Mouse (Mus musculus) forebrain, embryonic 12.5 days (tissue): ENCODE measurements around the gene Gdf7. TPM values are rescaled to one million over a fixed set of nuclear protein-coding genes. Genes with fewer than 3 reads are reported as not detected.
A peak's percentile ranks its signal among the peaks of the same experiment; 100 is the strongest.

Experiments used
- ATAC-seq: fragments of 200-750 bp; cut with Nextera tagmentation; 2 replicates; pipeline ENCODE4 v1.8.0; 2017; ENCODE audit warnings: moderate TSS enrichment; ENCODE audit not compliant: low FRiP score
- H3K27ac ChIP-seq: fragments of 300-500 bp; sonication (generic); 2 replicates; pipeline ENCODE4 v1.5.1; 2016; ENCODE audit warnings: mild to moderate bottlenecking
- H3K27me3 ChIP-seq: fragments of 300-500 bp; sonication (generic); 2 replicates; pipeline ENCODE4 v1.6.1; 2016; ENCODE audit warnings: mild to moderate bottlenecking
- H3K36me3 ChIP-seq: fragments of 300-500 bp; sonication (generic); replicated peaks from 2 replicates; pipeline ENCODE4 v1.6.1; 2016; ENCODE audit warnings: mild to moderate bottlenecking
- H3K4me1 ChIP-seq: fragments of 300-500 bp; sonication (generic); 2 replicates; pipeline ENCODE4 v1.6.1; 2016
- H3K4me2 ChIP-seq: fragments of 300-500 bp; sonication (generic); 2 replicates; pipeline ENCODE4 v1.6.1; 2016; ENCODE audit warnings: mild to moderate bottlenecking, moderate library complexity
- H3K4me3 ChIP-seq: fragments of 300-500 bp; sonication (generic); replicated peaks from 2 replicates; pipeline ENCODE4 v1.5.1; 2016; ENCODE audit warnings: mild to moderate bottlenecking
- H3K9ac ChIP-seq: fragments of 300-500 bp; sonication (generic); 2 replicates; pipeline ENCODE4 v1.6.1; 2016; ENCODE audit warnings: mild to moderate bottlenecking
- H3K9me3 ChIP-seq: fragments of 300-500 bp; sonication (generic); 2 replicates; pipeline ENCODE4 v1.6.1; 2016
- WGBS: fragments of 180-500 bp; shearing (Covaris S2); methylation state at CpG from one replicate; pipeline ENCODE4 v1.1.7; 2016; 5-methylcytosine and 5-hydroxymethylcytosine counted together
- polyA plus RNA-seq: library from polyadenylated mRNA; unstranded; fragments of >200 nt; fragmentation: Nextera tagmentation; extraction: Ambion mirVana; gene quantifications from 2 replicates; pipeline ENCODE4 v1.2.1, GENCODE M21; 2016

Gdf7 gene
- polyA plus RNA-seq, 1 experiment from 2014 or later, result 0.34 TPM

GRCm38 (mm10) chr12:8325245-8325942, 23.6 kb upstream of the Gdf7 start:
- H3K9ac ChIP-seq, result peak overlapping the region; percentile 8; the same call in 1 of the 2 replicates
- WGBS, result 92% methylated on average over 13 of the region's 13 CpGs
- H3K27ac ChIP-seq, result no peak overlapping the region
- no peak overlapping the region for H3K4me2 ChIP-seq
- H3K4me3 ChIP-seq, result no peak overlapping the region
- H3K27me3 ChIP-seq, result no peaks in the 10 kb centered on the region
- no peak for ATAC-seq
- H3K4me1 ChIP-seq, result peaks cover 12% of the 10 kb centered on the region
- H3K9me3 ChIP-seq, result no peaks in the 10 kb centered on the region
- peaks cover 5% of the 10 kb centered on the region; the same call in 1 of the 2 replicates for H3K36me3 ChIP-seq

GRCm38 (mm10) chr12:8324086-8324485, 22.3 kb upstream of the Gdf7 start:
- Histone ChIP-seq H3K27me3 (no peaks in the 10 kb centered on the region), H3K9ac (no peak overlapping the region), H3K4me2 (no peak overlapping the region), H3K27ac (no peak overlapping the region), H3K36me3 (peaks cover 10% of the 10 kb centered on the region; the same call in 1 of the 2 replicates), H3K4me1 (peaks cover 12% of the 10 kb centered on the region), H3K9me3 (no peaks in the 10 kb centered on the region), H3K4me3 (no peak overlapping the region)
- ATAC-seq, result no peak
- WGBS, result 89% methylated on average over 10 of the region's 10 CpGs

GRCm38 (mm10) chr12:8321506-8321905, 19.8 kb upstream of the Gdf7 start:
- Histone ChIP-seq H3K4me1 (no peaks in the 10 kb centered on the region), H3K4me2 (no peak overlapping the region), H3K9ac (no peak overlapping the region), H3K9me3 (no peaks in the 10 kb centered on the region), H3K36me3 (peaks cover 10% of the 10 kb centered on the region; the same call in 1 of the 2 replicates), H3K27ac (no peak overlapping the region), H3K27me3 (no peaks in the 10 kb centered on the region), H3K4me3 (no peak overlapping the region)
- no peak for ATAC-seq
- WGBS, result 90% methylated on average over 10 of the region's 10 CpGs

DNA sequence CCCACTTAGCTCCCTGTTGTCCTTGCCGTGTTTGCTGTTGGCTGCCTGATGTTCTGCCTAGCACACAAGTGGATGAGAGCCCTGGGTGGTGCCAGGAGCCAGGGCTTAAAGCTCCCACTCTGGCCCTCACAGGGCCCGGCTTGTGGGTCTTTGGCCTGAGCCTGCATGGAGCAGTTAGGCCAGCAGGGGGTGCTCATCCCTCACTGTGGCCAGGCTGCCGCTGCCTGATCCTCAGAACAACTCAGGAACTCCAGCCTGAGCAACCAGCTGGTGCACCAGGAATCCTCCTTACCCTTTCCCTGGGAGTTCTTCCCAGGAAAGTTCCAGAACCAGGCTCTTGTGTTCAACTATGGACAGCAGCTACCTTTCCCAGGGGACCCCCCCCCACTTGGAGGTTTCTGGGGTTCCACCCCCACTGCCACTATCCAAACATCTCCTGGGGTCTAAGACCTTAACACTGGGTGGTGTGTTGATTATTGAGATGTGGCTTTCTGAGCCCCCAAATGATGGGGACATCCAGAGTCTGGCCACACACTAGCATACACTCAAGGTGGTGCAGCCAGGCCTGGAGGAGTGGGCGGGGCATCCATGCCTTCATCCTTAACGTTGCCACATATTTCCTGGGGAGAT, 18.4 kb upstream of the Gdf7 start:
- Histone ChIP-seq H3K4me1 (no peaks in the 10 kb centered on the region), H3K27me3 (no peaks in the 10 kb centered on the region), H3K9me3 (no peaks in the 10 kb centered on the region), H3K4me3 (no peak overlapping the region), H3K9ac (no peak overlapping the region), H3K4me2 (no peak overlapping the region), H3K36me3 (peaks cover 10% of the 10 kb centered on the region; the same call in 1 of the 2 replicates), H3K27ac (no peak overlapping the region)
- 0 out of 2 replicates have a peak, but pooled peaks have one; percentile 53 for ATAC-seq
- 46% methylated on average over 5 of the region's 5 CpGs for WGBS

- peaks cover 19% of the 10 kb centered on the region for H3K27me3 ChIP-seq
- H3K4me1 ChIP-seq, result peaks cover 10% of the 10 kb centered on the region
- H3K9me3 ChIP-seq, result no peaks in the 10 kb centered on the region
- no peak overlapping the region for H3K4me3 ChIP-seq
- WGBS, result 84% methylated on average over 5 of the region's 5 CpGs
- peaks cover 5% of the 10 kb centered on the region; the same call in 1 of the 2 replicates for H3K36me3 ChIP-seq
- H3K9ac ChIP-seq, result no peak overlapping the region
- no peak overlapping the region for H3K4me2 ChIP-seq
- no peak overlapping the region for H3K27ac ChIP-seq
- no peak for ATAC-seq
These were observed 14.8 kb upstream of the Gdf7 start for GRCm38 (mm10) chr12:8316541-8316940.

- Histone ChIP-seq H3K36me3 (no peaks in the 10 kb centered on the region; the same call in 1 of the 2 replicates), H3K27me3 (peaks cover 42% of the 10 kb centered on the region), H3K4me2 (peak overlapping the region; percentile 78), H3K4me1 (peaks cover 10% of the 10 kb centered on the region), H3K9ac (peak overlapping the region; percentile 65), H3K9me3 (no peaks in the 10 kb centered on the region), H3K27ac (no peak overlapping the region), H3K4me3 (peak overlapping the region; percentile 63)
- WGBS, result 23% methylated on average over 12 of the region's 12 CpGs
- peak; percentile 13; the same call in 1 of the 2 replicates for ATAC-seq
These were observed 12.0 kb upstream of the Gdf7 start for GRCm38 (mm10) chr12:8313773-8314172.

DNA sequence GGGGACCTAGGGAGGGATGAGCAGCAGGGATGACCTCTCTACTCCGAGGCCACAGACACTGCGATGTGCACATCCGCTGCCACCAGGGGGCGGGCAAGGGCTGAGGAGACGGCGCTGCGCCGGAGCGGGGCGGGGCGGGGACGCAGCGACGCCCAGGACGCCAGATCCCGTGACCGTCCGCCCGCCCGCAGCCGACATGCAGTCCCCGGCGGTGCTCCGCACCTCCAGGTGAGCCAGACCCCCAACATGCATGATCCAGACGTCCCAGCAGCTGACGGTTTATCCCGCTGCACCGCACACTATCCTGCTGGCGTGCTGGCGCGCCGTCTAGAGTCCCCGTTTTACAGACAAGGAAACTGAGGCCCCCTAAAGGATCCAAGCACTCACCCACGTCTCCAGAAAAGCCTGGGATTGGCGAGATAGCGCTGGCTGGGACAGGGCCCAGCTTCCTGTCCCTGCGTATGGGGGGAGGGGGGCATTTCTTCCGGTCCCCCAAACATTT, 11.6 kb upstream of the Gdf7 start, which contains the start of gene Hs1bp3:
TSS of gene Hs1bp3 (plus strand) at position 163 of the 502 bp plus-strand sequence.
- no peak within 1 kb of the TSS for H3K27ac ChIP-seq
- under 1% methylated on average over 38 of the region's 38 CpGs for WGBS
- peak; percentile 88 for ATAC-seq
- H3K9me3 ChIP-seq, result no peaks in the 10 kb centered on the region
- peak within 1 kb of the TSS; percentile 65 for H3K9ac ChIP-seq
- no peaks in the 10 kb centered on the region; the same call in 1 of the 2 replicates for H3K36me3 ChIP-seq
- peaks cover 10% of the 10 kb centered on the region for H3K4me1 ChIP-seq
- peak within 1 kb of the TSS; percentile 63 for H3K4me3 ChIP-seq
- peaks cover 42% of the 10 kb centered on the region for H3K27me3 ChIP-seq
- H3K4me2 ChIP-seq, result peak within 1 kb of the TSS; percentile 78

DNA sequence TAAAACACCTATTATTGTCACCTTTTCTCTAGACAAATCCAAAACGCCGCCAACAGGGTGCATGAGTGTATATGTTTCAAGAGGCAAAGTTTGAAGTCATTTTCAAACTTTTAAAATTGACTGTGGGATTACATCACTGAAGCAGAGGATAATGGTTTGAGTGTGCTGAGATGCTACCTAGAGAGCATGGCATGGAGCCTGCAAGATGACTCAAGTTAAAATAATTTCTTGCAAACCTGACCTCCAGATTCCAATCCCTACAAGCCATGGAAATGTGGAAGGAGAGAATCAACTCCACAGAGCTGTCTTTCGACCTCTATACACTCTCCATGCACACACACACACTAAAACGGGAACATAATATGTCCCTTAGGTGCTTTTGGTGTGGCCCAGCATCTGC, 10.5 kb upstream of the Gdf7 start:
- WGBS, result 84% methylated on average over 4 of the region's 4 CpGs
- Histone ChIP-seq H3K4me3 (no peak overlapping the region), H3K4me1 (peaks cover 10% of the 10 kb centered on the region), H3K27ac (no peak overlapping the region), H3K9me3 (no peaks in the 10 kb centered on the region), H3K9ac (no peak overlapping the region), H3K4me2 (no peak overlapping the region), H3K36me3 (no peaks in the 10 kb centered on the region; the same call in 1 of the 2 replicates), H3K27me3 (peaks cover 42% of the 10 kb centered on the region)
- no peak for ATAC-seq

- Histone ChIP-seq H3K36me3 (no peaks in the 10 kb centered on the region), H3K4me1 (peaks cover 13% of the 10 kb centered on the region), H3K4me2 (0 out of 2 replicates have a peak overlapping the region, but pooled peaks have one; percentile 16), H3K9ac (no peak overlapping the region), H3K4me3 (no peak overlapping the region), H3K9me3 (no peaks in the 10 kb centered on the region), H3K27ac (no peak overlapping the region), H3K27me3 (peaks cover 45% of the 10 kb centered on the region)
- 34% methylated on average over 17 of the region's 17 CpGs for WGBS
- ATAC-seq, result no peak
These were observed 9.2 kb upstream of the Gdf7 start for GRCm38 (mm10) chr12:8310992-8311391.

GRCm38 (mm10) chr12:8306910-8307309, 5.2 kb upstream of the Gdf7 start:
- WGBS, result 46% methylated on average over 1 of the region's 1 CpGs
- H3K4me3 ChIP-seq, result no peak overlapping the region
- H3K9me3 ChIP-seq, result no peaks in the 10 kb centered on the region
- H3K9ac ChIP-seq, result no peak overlapping the region
- no peak overlapping the region for H3K4me2 ChIP-seq
- H3K27me3 ChIP-seq, result peaks cover 70% of the 10 kb centered on the region
- peak; percentile 2; the same call in 1 of the 2 replicates for ATAC-seq
- H3K4me1 ChIP-seq, result peaks cover 12% of the 10 kb centered on the region
- no peaks in the 10 kb centered on the region for H3K36me3 ChIP-seq
- H3K27ac ChIP-seq, result no peak overlapping the region

GRCm38 (mm10) chr12:8306432-8306831, 4.7 kb upstream of the Gdf7 start:
- peak; percentile 56; the same call in 1 of the 2 replicates for ATAC-seq
- Histone ChIP-seq H3K36me3 (no peaks in the 10 kb centered on the region), H3K27ac (no peak overlapping the region), H3K4me3 (no peak overlapping the region), H3K27me3 (peaks cover 70% of the 10 kb centered on the region), H3K9ac (no peak overlapping the region), H3K4me1 (peaks cover 16% of the 10 kb centered on the region), H3K4me2 (no peak overlapping the region), H3K9me3 (no peaks in the 10 kb centered on the region)
- WGBS, result 4% methylated on average over 5 of the region's 5 CpGs

DNA sequence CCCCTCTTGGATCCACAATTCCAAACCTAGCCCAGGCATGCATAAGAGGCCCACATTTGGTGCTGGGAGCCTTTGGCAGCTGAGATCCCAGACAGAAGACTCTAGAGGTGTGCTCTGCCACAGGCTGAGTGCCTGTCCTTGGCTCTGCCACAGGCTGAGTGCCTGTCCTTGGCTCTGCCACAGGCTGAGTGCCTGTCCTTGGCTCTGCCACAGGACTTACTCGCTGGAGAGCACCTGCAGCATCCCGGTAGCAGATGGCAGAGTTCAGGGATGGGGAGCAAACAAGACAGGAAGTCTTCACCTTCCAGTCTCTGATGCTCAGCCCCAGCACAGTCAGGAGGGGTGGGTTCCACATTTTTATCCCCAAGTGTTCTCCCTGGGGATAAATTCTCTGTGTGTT, 3.5 kb upstream of the Gdf7 start:
- Histone ChIP-seq H3K9ac (no peak overlapping the region), H3K27ac (no peak overlapping the region), H3K9me3 (no peaks in the 10 kb centered on the region), H3K36me3 (no peaks in the 10 kb centered on the region), H3K4me1 (peaks cover 20% of the 10 kb centered on the region), H3K27me3 (peaks cover 70% of the 10 kb centered on the region), H3K4me2 (no peak overlapping the region), H3K4me3 (no peak overlapping the region)
- ATAC-seq, result no peak
- 52% methylated on average over 2 of the region's 2 CpGs for WGBS
